Mouse (Mus musculus): ENCODE measurements around the gene Dazap1. TPM values are rescaled to one million over a fixed set of nuclear protein-coding genes. Genes with fewer than 3 reads are reported as not detected.

The Dazap1 gene
- total RNA-seq, 2 experiments from 2014 or later = 35.6 to 102 TPM

Other genes with a start within 250 kb of the Dazap1 start
- gene Arhgap45, start 244.8 kb upstream of the Dazap1 start, total RNA-seq (2015; ENCODE audit: low replicate concordance) = 23.4 and 23.9 TPM in 2 replicates
- gene Arhgap45, start 244.8 kb upstream of the Dazap1 start, total RNA-seq (2017; ENCODE audit: low replicate concordance) = 16.0 and 28.8 TPM in 2 replicates
- 18.4 and 20.5 TPM in 2 replicates for gene Polr2e, start 221.7 kb upstream of the Dazap1 start, total RNA-seq (2015; ENCODE audit: low replicate concordance)
- 14.6 and 28.4 TPM in 2 replicates for gene Polr2e, start 221.7 kb upstream of the Dazap1 start, total RNA-seq (2017; ENCODE audit: low replicate concordance)
- gene Gpx4, start 214.3 kb upstream of the Dazap1 start, total RNA-seq (2015; ENCODE audit: low replicate concordance) = 371 and 490 TPM in 2 replicates
- 239 and 372 TPM in 2 replicates for gene Gpx4, start 214.3 kb upstream of the Dazap1 start, total RNA-seq (2017; ENCODE audit: low replicate concordance)
- gene Sbno2, start 155.9 kb upstream of the Dazap1 start, total RNA-seq (2015; ENCODE audit: low replicate concordance) = 19.5 and 21.8 TPM in 2 replicates
- 34.3 and 36.1 TPM in 2 replicates for gene Sbno2, start 155.9 kb upstream of the Dazap1 start, total RNA-seq (2017; ENCODE audit: low replicate concordance)
- gene Stk11, start 145.7 kb upstream of the Dazap1 start, total RNA-seq (2015; ENCODE audit: low replicate concordance) = 224 and 296 TPM in 2 replicates
- 440 and 520 TPM in 2 replicates for gene Stk11, start 145.7 kb upstream of the Dazap1 start, total RNA-seq (2017; ENCODE audit: low replicate concordance)
- gene Atp5d, start 122.9 kb upstream of the Dazap1 start, total RNA-seq (2015; ENCODE audit: low replicate concordance) = 89.3 and 94.8 TPM in 2 replicates
- 19.4 and 39.9 TPM in 2 replicates for gene Atp5d, start 122.9 kb upstream of the Dazap1 start, total RNA-seq (2017; ENCODE audit: low replicate concordance)
- not detected in 2 replicates for gene Cbarp, start 120.7 kb upstream of the Dazap1 start, total RNA-seq (2015; ENCODE audit: low replicate concordance)
- not detected in 2 replicates for gene Cbarp, start 120.7 kb upstream of the Dazap1 start, total RNA-seq (2017; ENCODE audit: low replicate concordance)
- 20.1 and 23.8 TPM in 2 replicates for gene Midn, start 113.2 kb upstream of the Dazap1 start, total RNA-seq (2015; ENCODE audit: low replicate concordance)
- gene Midn, start 113.2 kb upstream of the Dazap1 start, total RNA-seq (2017; ENCODE audit: low replicate concordance) = 12.5 and 18.2 TPM in 2 replicates
- 10.1 and 19.7 TPM in 2 replicates for gene Cirbp, start 95.5 kb upstream of the Dazap1 start, total RNA-seq (2015; ENCODE audit: low replicate concordance)
- 33.5 and 39.6 TPM in 2 replicates for gene Cirbp, start 95.5 kb upstream of the Dazap1 start, total RNA-seq (2017; ENCODE audit: low replicate concordance)
- not detected in 2 replicates for gene 1600002K03Rik, start 88.5 kb upstream of the Dazap1 start, total RNA-seq (2015; ENCODE audit: low replicate concordance)
- gene 1600002K03Rik, start 88.5 kb upstream of the Dazap1 start, total RNA-seq (2017; ENCODE audit: low replicate concordance) = not detected in 2 replicates
- gene Efna2, start 82.0 kb upstream of the Dazap1 start, total RNA-seq (2015; ENCODE audit: low replicate concordance) = not detected in 2 replicates
- gene Efna2, start 82.0 kb upstream of the Dazap1 start, total RNA-seq (2017; ENCODE audit: low replicate concordance) = not detected in 2 replicates
- gene Mum1, start 35.1 kb upstream of the Dazap1 start, total RNA-seq (2015; ENCODE audit: low replicate concordance) = 26.3 and 59.5 TPM in 2 replicates
- gene Mum1, start 35.1 kb upstream of the Dazap1 start, total RNA-seq (2017; ENCODE audit: low replicate concordance) = 65.3 and 74.2 TPM in 2 replicates
- gene Ndufs7, start 12.4 kb upstream of the Dazap1 start, total RNA-seq (2015; ENCODE audit: low replicate concordance) = 87.6 and 109 TPM in 2 replicates
- gene Ndufs7, start 12.4 kb upstream of the Dazap1 start, total RNA-seq (2017; ENCODE audit: low replicate concordance) = 43.9 and 66.0 TPM in 2 replicates
- 1.4 TPM in 1 of 2 replicates, not detected in the other for gene Gamt, start 474 bp upstream of the Dazap1 start, total RNA-seq (2015; ENCODE audit: low replicate concordance)
- not detected in 2 replicates for gene Gamt, start 474 bp upstream of the Dazap1 start, total RNA-seq (2017; ENCODE audit: low replicate concordance)
- 689 and 862 TPM in 2 replicates for gene Rps15, start 31.0 kb downstream of the Dazap1 start, total RNA-seq (2015; ENCODE audit: low replicate concordance)
- gene Rps15, start 31.0 kb downstream of the Dazap1 start, total RNA-seq (2017; ENCODE audit: low replicate concordance) = 557 and 668 TPM in 2 replicates
- gene Apc2, start 34.5 kb downstream of the Dazap1 start, total RNA-seq (2015; ENCODE audit: low replicate concordance) = not detected in 2 replicates
- 0.13 TPM in 1 of 2 replicates, not detected in the other for gene Apc2, start 34.5 kb downstream of the Dazap1 start, total RNA-seq (2017; ENCODE audit: low replicate concordance)
- gene 2310011J03Rik, start 59.1 kb downstream of the Dazap1 start, total RNA-seq (2015; ENCODE audit: low replicate concordance) = 7.2 and 13.4 TPM in 2 replicates
- 6.1 and 10.8 TPM in 2 replicates for gene 2310011J03Rik, start 59.1 kb downstream of the Dazap1 start, total RNA-seq (2017; ENCODE audit: low replicate concordance)
- gene Pcsk4, start 68.0 kb downstream of the Dazap1 start, total RNA-seq (2015; ENCODE audit: low replicate concordance) = not detected in 2 replicates
- gene Pcsk4, start 68.0 kb downstream of the Dazap1 start, total RNA-seq (2017; ENCODE audit: low replicate concordance) = 1.0 TPM in 1 of 2 replicates, not detected in the other
- 17.2 and 22.3 TPM in 2 replicates for gene Reep6, start 68.5 kb downstream of the Dazap1 start, total RNA-seq (2015; ENCODE audit: low replicate concordance)
- 16.8 and 18.2 TPM in 2 replicates for gene Reep6, start 68.5 kb downstream of the Dazap1 start, total RNA-seq (2017; ENCODE audit: low replicate concordance)
- 0.84 TPM in 1 of 2 replicates, not detected in the other for gene Adamtsl5, start 86.9 kb downstream of the Dazap1 start, total RNA-seq (2015; ENCODE audit: low replicate concordance)
- gene Adamtsl5, start 86.9 kb downstream of the Dazap1 start, total RNA-seq (2017; ENCODE audit: low replicate concordance) = 0.13 and 30.2 TPM in 2 replicates
- gene Plk5, start 95.0 kb downstream of the Dazap1 start, total RNA-seq (2015; ENCODE audit: low replicate concordance) = not detected in 2 replicates
- not detected in 2 replicates for gene Plk5, start 95.0 kb downstream of the Dazap1 start, total RNA-seq (2017; ENCODE audit: low replicate concordance)
- 1.4 TPM in 1 of 2 replicates, not detected in the other for gene Mex3d, start 126.2 kb downstream of the Dazap1 start, total RNA-seq (2015; ENCODE audit: low replicate concordance)
- gene Mex3d, start 126.2 kb downstream of the Dazap1 start, total RNA-seq (2017; ENCODE audit: low replicate concordance) = 6.7 TPM in 1 of 2 replicates, not detected in the other
- 33.5 TPM in 2 replicates for gene Mbd3, start 138.1 kb downstream of the Dazap1 start, total RNA-seq (2015; ENCODE audit: low replicate concordance)
- 39.7 and 45.8 TPM in 2 replicates for gene Mbd3, start 138.1 kb downstream of the Dazap1 start, total RNA-seq (2017; ENCODE audit: low replicate concordance)
- 65.8 and 80.0 TPM in 2 replicates for gene Uqcr11, start 145.3 kb downstream of the Dazap1 start, total RNA-seq (2015; ENCODE audit: low replicate concordance)
- 67.9 and 87.3 TPM in 2 replicates for gene Uqcr11, start 145.3 kb downstream of the Dazap1 start, total RNA-seq (2017; ENCODE audit: low replicate concordance)
- 127 and 148 TPM in 2 replicates for gene Tcf3, start 172.2 kb downstream of the Dazap1 start, total RNA-seq (2015; ENCODE audit: low replicate concordance)
- gene Tcf3, start 172.2 kb downstream of the Dazap1 start, total RNA-seq (2017; ENCODE audit: low replicate concordance) = 140 and 145 TPM in 2 replicates
- not detected in 2 replicates for gene Onecut3, start 233.3 kb downstream of the Dazap1 start, total RNA-seq (2015; ENCODE audit: low replicate concordance)
- not detected in 2 replicates for gene Onecut3, start 233.3 kb downstream of the Dazap1 start, total RNA-seq (2017; ENCODE audit: low replicate concordance)